Comparison of ENCODE assay signal across 8 mouse cellular contexts in the genomic region with DNA sequence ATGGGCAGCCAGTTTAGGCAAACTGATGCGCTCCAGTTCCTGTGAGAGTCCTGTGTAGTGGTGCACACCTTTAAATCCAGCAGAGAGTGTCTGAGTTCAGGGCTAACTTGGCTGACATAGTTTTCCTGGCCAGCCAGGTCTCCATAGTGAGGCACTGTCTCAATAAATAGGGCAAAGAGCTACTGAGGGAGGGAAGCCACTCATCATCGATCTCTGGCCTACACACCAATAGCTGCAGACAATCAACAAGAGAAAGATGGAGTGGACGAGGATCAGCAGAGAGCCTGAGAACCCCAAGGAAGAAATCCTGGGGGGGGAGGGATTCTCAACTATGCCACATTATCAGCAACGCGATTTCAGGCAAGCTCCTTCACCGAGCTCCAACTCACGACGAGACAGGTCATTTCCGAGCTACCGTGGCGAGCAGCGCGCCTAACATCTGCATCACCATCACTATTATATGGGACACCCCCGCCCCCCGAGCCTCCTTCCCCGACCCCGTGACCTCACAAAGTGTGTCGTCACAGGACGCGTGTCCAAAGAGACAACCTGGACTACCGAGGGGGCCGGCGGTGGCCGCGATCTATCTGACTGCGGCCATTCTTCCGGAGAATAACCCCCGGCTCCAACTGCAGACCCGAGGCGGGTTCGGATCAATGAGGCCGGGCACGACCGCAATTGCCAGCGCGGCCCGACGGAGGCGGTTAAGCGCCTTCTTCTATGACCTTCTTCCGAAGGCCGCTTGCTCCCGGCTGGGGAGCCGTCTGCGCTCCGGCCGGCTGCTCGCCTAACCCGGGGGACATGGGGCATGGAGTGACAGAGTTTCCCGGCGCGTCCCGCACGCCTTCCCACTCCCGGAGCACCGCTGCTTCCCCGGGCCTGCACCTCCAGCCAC. TPM values are rescaled to one million over a fixed set of nuclear protein-coding genes. Genes with fewer than 3 reads are reported as not detected.
DNase-seq lines count a peak whose midpoint lies in the region; ATAC-seq and TF ChIP-seq lines count a peak whose summit lies in the region.

No protein-coding gene starts in this region.

- no peak for TF ChIP-seq RAD21 in MEL (IDR thresholded peaks at IDR 0.05; ENCODE audit: low read depth, low read length)

- H3K36me3 ChIP-seq in MEL (ENCODE audit: control insufficient read depth in 1 of 2, insufficient read depth in 2 of 2, low read length in 2 of 2) (peaks cover 0 to 15% of the 10 kb centered on the region in 2 experiments; a peak in 2 of 4 replicates), macrophage (ENCODE audit: inconsistent target) (no peaks in the 10 kb centered on the region)
- no peaks in the 10 kb centered on the region for H3K36me3 ChIP-seq in embryonic facial prominence, embryonic 11.5 days (replicated peaks; ENCODE audit: control insufficient read depth, insufficient read depth, low read depth, low read length)
- H3K36me3 ChIP-seq in heart, postnatal 0 days (replicated peaks; ENCODE audit: control insufficient read depth, insufficient read depth, low read length): no peaks in the 10 kb centered on the region
- 0 out of 2 replicates have a peak, but pooled peaks cover 4% of the 10 kb centered on the region for H3K36me3 ChIP-seq in stomach, embryonic 15.5 days

- peak; percentile 21 to 41 for DNase-seq in gastrocnemius, postnatal 4 days (ENCODE audit: low spot score in 2 of 2)
- DNase-seq in gastrocnemius, adult 18-20 months (ENCODE audit: low spot score): no peak
- peak; percentile 65 for DNase-seq in MEL (ENCODE audit: low read depth, low spot score)
- DNase-seq in embryonic facial prominence, embryonic 11.5 days (ENCODE audit: low spot score): peak; percentile 33
- peak; percentile 48 for DNase-seq in heart, postnatal 0 days (ENCODE audit: low spot score)
- DNase-seq in layer of hippocampus, postnatal 14 days (ENCODE audit: low spot score in 2 of 2): peak; percentile 14 to 19

- H3K79me2 ChIP-seq in MEL (ENCODE audit: control insufficient read depth, insufficient read depth, low read length, poor library complexity) (peaks cover 53% of the 10 kb centered on the region), macrophage (ENCODE audit: inconsistent target) (peaks cover 55% of the 10 kb centered on the region)

- H3K9me3 ChIP-seq in MEL (replicated peaks; ENCODE audit: insufficient read depth, low read length): no peaks in the 10 kb centered on the region
- H3K9me3 ChIP-seq in embryonic facial prominence, embryonic 11.5 days (replicated peaks; ENCODE audit: control insufficient read depth, low read length): no peaks in the 10 kb centered on the region
- H3K9me3 ChIP-seq in heart, postnatal 0 days (replicated peaks; ENCODE audit: control insufficient read depth, low read length): no peaks in the 10 kb centered on the region
- H3K9me3 ChIP-seq in stomach, embryonic 15.5 days: no peaks in the 10 kb centered on the region

- H3K27me3 ChIP-seq in MEL (ENCODE audit: control insufficient read depth in 1 of 2, insufficient read depth in 2 of 2, low read length in 2 of 2): no peaks in the 10 kb centered on the region
- H3K27me3 ChIP-seq in embryonic facial prominence, embryonic 11.5 days (ENCODE audit: control insufficient read depth, insufficient read depth, low read length): no peaks in the 10 kb centered on the region
- no peaks in the 10 kb centered on the region for H3K27me3 ChIP-seq in heart, postnatal 0 days (ENCODE audit: control insufficient read depth, insufficient read depth, low read length)
- no peaks in the 10 kb centered on the region for H3K27me3 ChIP-seq in stomach, embryonic 15.5 days (replicated peaks)

- 3% methylated on average over 57 of the region's 57 CpGs for WGBS in embryonic facial prominence, embryonic 11.5 days
- WGBS in heart, postnatal 0 days: 2% methylated on average over 57 of the region's 57 CpGs
- 2% methylated on average over 55 of the region's 57 CpGs for WGBS in macrophage (ENCODE audit: missing documents)
- WGBS in stomach, embryonic 15.5 days: 2% methylated on average over 57 of the region's 57 CpGs

- TF ChIP-seq POLR2A in MEL (IDR thresholded peaks at IDR 0.05; ENCODE audit: control insufficient read depth in 1 of 2, insufficient read depth in 1 of 2, low read depth in 1 of 2, low read length in 2 of 2, poor library complexity in 1 of 2): no peak

- peak overlapping the region; percentile 57 to 95 for H3K4me3 ChIP-seq in MEL (ENCODE audit: control insufficient read depth in 1 of 2, insufficient read depth in 1 of 2, low read depth in 2 of 2, low read length in 2 of 2)
- H3K4me3 ChIP-seq in embryonic facial prominence, embryonic 11.5 days (ENCODE audit: low read depth, low read length): peak overlapping the region; percentile 77
- peak overlapping the region; percentile 96 for H3K4me3 ChIP-seq in heart, postnatal 0 days (ENCODE audit: low read depth, low read length)
- peak overlapping the region; percentile 61 for H3K4me3 ChIP-seq in macrophage (ENCODE audit: inconsistent target)
- H3K4me3 ChIP-seq in stomach, embryonic 15.5 days (replicated peaks): peak overlapping the region; percentile 90

- ATAC-seq in embryonic facial prominence, embryonic 11.5 days (replicated peaks; ENCODE audit: insufficient number of reproducible peaks, low FRiP score, low TSS enrichment, low read depth): peak; percentile 7; the same call in 1 of the 2 replicates
- ATAC-seq in heart, postnatal 0 days (ENCODE audit: insufficient read depth, low read depth): peak; percentile 34
- ATAC-seq in stomach, embryonic 15.5 days (ENCODE audit: insufficient read depth, low FRiP score, low read depth): peak; percentile 24

- H3K27ac ChIP-seq in MEL (ENCODE audit: control insufficient read depth, low read depth, low read length): peak overlapping the region; percentile 83
- H3K27ac ChIP-seq in embryonic facial prominence, embryonic 11.5 days (replicated peaks; ENCODE audit: low read depth, low read length): peak overlapping the region; percentile 61
- H3K27ac ChIP-seq in heart, postnatal 0 days (ENCODE audit: low read depth): peak overlapping the region; percentile 97
- no peak overlapping the region for H3K27ac ChIP-seq in macrophage
- H3K27ac ChIP-seq in stomach, embryonic 15.5 days: peak overlapping the region; percentile 93

- no peak for TF ChIP-seq EP300 in MEL (IDR thresholded peaks at IDR 0.05; ENCODE audit: low read depth in 1 of 2, low read length in 2 of 2)
- TF ChIP-seq EP300 in heart, postnatal 0 days (IDR thresholded peaks at IDR 0.05; ENCODE audit: low read depth): no peak

- H3K9ac ChIP-seq in MEL (ENCODE audit: control insufficient read depth, low read depth, low read length, poor library complexity, severe bottlenecking): peak overlapping the region; percentile 95
- H3K9ac ChIP-seq in embryonic facial prominence, embryonic 11.5 days (replicated peaks; ENCODE audit: low read length): peak overlapping the region; percentile 77
- H3K9ac ChIP-seq in heart, postnatal 0 days (replicated peaks; ENCODE audit: low read depth, low read length): peak overlapping the region; percentile 97
- peak overlapping the region; percentile 85 for H3K9ac ChIP-seq in stomach, embryonic 15.5 days

- peak overlapping the region; percentile 64 for H3K4me2 ChIP-seq in embryonic facial prominence, embryonic 11.5 days (ENCODE audit: low read depth, low read length)
- peak overlapping the region; percentile 89 for H3K4me2 ChIP-seq in heart, postnatal 0 days (ENCODE audit: low read depth, low read length)
- H3K4me2 ChIP-seq in stomach, embryonic 15.5 days: peak overlapping the region; percentile 78

- H3K4me1 ChIP-seq in MEL (ENCODE audit: control insufficient read depth in 1 of 2, insufficient read depth in 2 of 2, low read length in 2 of 2): peaks cover 3 to 10% of the 10 kb centered on the region in 2 experiments
- peaks cover 2% of the 10 kb centered on the region; the same call in 1 of the 2 replicates for H3K4me1 ChIP-seq in embryonic facial prominence, embryonic 11.5 days (ENCODE audit: control insufficient read depth, insufficient read depth, low read length)
- peaks cover 14% of the 10 kb centered on the region for H3K4me1 ChIP-seq in heart, postnatal 0 days (ENCODE audit: control insufficient read depth, insufficient read depth)
- H3K4me1 ChIP-seq in stomach, embryonic 15.5 days: peaks cover 9% of the 10 kb centered on the region

- TF ChIP-seq CTCF in MEL (IDR thresholded peaks at IDR 0.05 in 2 of 3, conservative IDR thresholded peaks at IDR 0.05 in 1 of 3; ENCODE audit: control insufficient read depth in 1 of 3, insufficient read depth in 1 of 3, low read depth in 2 of 3, low read length in 3 of 3, poor library complexity in 1 of 3, severe bottlenecking in 1 of 3): no peak
- TF ChIP-seq CTCF in heart, postnatal 0 days (IDR thresholded peaks at IDR 0.05; ENCODE audit: low read depth): no peak

RNA-seq across cellular contexts. Expression of a gene that starts 0.9 kb away (rescaled TPM):
- 100 to 1,000 TPM; 344 to 382 TPM for total RNA-seq in gastrocnemius, postnatal 4 days (2021)
- total RNA-seq in gastrocnemius, adult 18-20 months (2021): 100 to 1,000 TPM; 310 to 342 TPM
- total RNA-seq in MEL (2012; rRNA removed): 163 and 183 TPM in 2 replicates
- 100 to 1,000 TPM in 1 of 2 experiments, not detected in 1; 401 TPM for polyA plus RNA-seq in MEL (2012; ENCODE audit: insufficient read depth in 1 of 2, insufficient read length in 2 of 2, low read depth in 1 of 2, low replicate concordance in 2 of 2, missing spikeins in 1 of 2)
- polyA plus RNA-seq in embryonic facial prominence, embryonic 11.5 days (2014; fragmentation: Nextera tagmentation; extraction: Ambion mirVana): 492 and 522 TPM in 2 replicates
- total RNA-seq in heart, postnatal 0 days (2014; rRNA removed; ENCODE audit: low replicate concordance): 29.2 and 33.2 TPM in 2 replicates
- 1,270 and 1,334 TPM in 2 replicates for polyA plus RNA-seq in heart, postnatal 0 days (2015; fragmentation: Nextera tagmentation; extraction: Ambion mirVana)
- total RNA-seq in layer of hippocampus, postnatal 14 days (2021): 100 to 1,000 TPM; 212 to 218 TPM
- total RNA-seq in macrophage (2018; cell fraction: chromatin; rRNA removed): 10 to 100 TPM in 15 of 26 experiments, 1 to 10 TPM in 11; 4.5 to 29.8 (median 11.4) TPM
- total RNA-seq in macrophage (2018; cell fraction: cytosol; rRNA removed): 100 to 1,000 TPM; 133 to 252 (median 172) TPM
- total RNA-seq in macrophage (2018; cell fraction: nucleus; rRNA removed): 10 to 100 TPM; 11.5 to 64.0 (median 23.6) TPM
- polyA plus RNA-seq in macrophage (2018): 137 to 180 TPM (median 157 TPM) in 3 replicates
- polyA plus RNA-seq in stomach, embryonic 15.5 days (2015; fragmentation: Nextera tagmentation; extraction: Ambion mirVana): 514 and 574 TPM in 2 replicates

RNA-seq across cellular contexts. Expression of a gene that starts 37.3 kb away (rescaled TPM):
- 10 to 100 TPM; 68.5 to 74.4 TPM for total RNA-seq in gastrocnemius, postnatal 4 days (2021)
- total RNA-seq in gastrocnemius, adult 18-20 months (2021): 10 to 100 TPM; 18.5 to 29.9 TPM
- not detected in 2 replicates for total RNA-seq in MEL (2012; rRNA removed)
- polyA plus RNA-seq in MEL (2012; ENCODE audit: insufficient read depth in 1 of 2, insufficient read length in 2 of 2, low read depth in 1 of 2, low replicate concordance in 2 of 2, missing spikeins in 1 of 2): under 1 TPM in 1 of 2 experiments, not detected in 1; 0.14 TPM
- polyA plus RNA-seq in embryonic facial prominence, embryonic 11.5 days (2014; fragmentation: Nextera tagmentation; extraction: Ambion mirVana): 91.6 and 106 TPM in 2 replicates
- 33.2 and 55.8 TPM in 2 replicates for total RNA-seq in heart, postnatal 0 days (2014; rRNA removed; ENCODE audit: low replicate concordance)
- polyA plus RNA-seq in heart, postnatal 0 days (2015; fragmentation: Nextera tagmentation; extraction: Ambion mirVana): 14.2 and 16.8 TPM in 2 replicates
- total RNA-seq in layer of hippocampus, postnatal 14 days (2021): 10 to 100 TPM; 77.4 to 93.7 TPM
- total RNA-seq in macrophage (2018; cell fraction: chromatin; rRNA removed): 1 to 10 TPM in 1 of 26 experiments, under 1 TPM in 1, not detected in 24; 0.37 to 6.8 TPM
- total RNA-seq in macrophage (2018; cell fraction: cytosol; rRNA removed): under 1 TPM in 25 of 26 experiments, not detected in 1; 0.07 to 0.69 (median 0.27) TPM
- 1 to 10 TPM in 1 of 26 experiments, under 1 TPM in 3, not detected in 22; 0.36 to 2.9 (median 0.40) TPM for total RNA-seq in macrophage (2018; cell fraction: nucleus; rRNA removed)
- polyA plus RNA-seq in macrophage (2018): 0.13 to 0.47 TPM in 2 of 3 replicates, not detected in the other
- 55.6 and 64.6 TPM in 2 replicates for polyA plus RNA-seq in stomach, embryonic 15.5 days (2015; fragmentation: Nextera tagmentation; extraction: Ambion mirVana)

RNA-seq across cellular contexts. Expression of a gene that starts 54.7 kb away (rescaled TPM):
- total RNA-seq in gastrocnemius, postnatal 4 days (2021): not detected
- total RNA-seq in gastrocnemius, adult 18-20 months (2021): not detected
- 0.08 TPM in 1 of 2 replicates, not detected in the other for total RNA-seq in MEL (2012; rRNA removed)
- polyA plus RNA-seq in MEL (2012; ENCODE audit: insufficient read depth in 1 of 2, insufficient read length in 2 of 2, low read depth in 1 of 2, low replicate concordance in 2 of 2, missing spikeins in 1 of 2) (not detected), macrophage (2018) (not detected in 3 replicates)
- polyA plus RNA-seq in embryonic facial prominence, embryonic 11.5 days (2014; fragmentation: Nextera tagmentation; extraction: Ambion mirVana): 0.49 and 0.56 TPM in 2 replicates
- not detected in 2 replicates for total RNA-seq in heart, postnatal 0 days (2014; rRNA removed; ENCODE audit: low replicate concordance)
- polyA plus RNA-seq in heart, postnatal 0 days (2015; fragmentation: Nextera tagmentation; extraction: Ambion mirVana): not detected in 2 replicates
- total RNA-seq in layer of hippocampus, postnatal 14 days (2021): 1 to 10 TPM; 7.9 to 8.5 TPM
- total RNA-seq in macrophage (2018; cell fraction: chromatin; rRNA removed): not detected
- total RNA-seq in macrophage (2018; cell fraction: cytosol; rRNA removed): not detected
- total RNA-seq in macrophage (2018; cell fraction: nucleus; rRNA removed): not detected
- polyA plus RNA-seq in stomach, embryonic 15.5 days (2015; fragmentation: Nextera tagmentation; extraction: Ambion mirVana): 0.14 TPM in 1 of 2 replicates, not detected in the other

Comparison
In these comparisons a context has a peak if more than half of its experiments do, and no peak if none do; other contexts are left out.
1. RNA of a gene that starts 37.3 kb away (total RNA-seq): 77.4 to 93.7 TPM in layer of hippocampus, postnatal 14 days, 68.5 to 74.4 TPM in gastrocnemius, postnatal 4 days, 33.2 to 55.8 TPM in heart, postnatal 0 days and 18.5 to 29.9 TPM in gastrocnemius, adult 18-20 months; not detected in MEL; every median in the first group is over 10 times any median in the second.
2. Peak in every context shown above with its lines, with median percentiles within 50 percentile points of each other: H3K4me3 ChIP-seq, H3K9ac ChIP-seq, ATAC-seq and H3K4me2 ChIP-seq.